Mouse (Mus musculus): ENCODE measurements around the gene Lbhd1. TPM values are rescaled to one million over a fixed set of nuclear protein-coding genes. Genes with fewer than 3 reads are reported as not detected.
"Not testable (repeated sequence)": the region's sequence is repeated elsewhere in the genome, so short reads cannot be mapped to it uniquely, and the experiment has no call there.

Lbhd1 gene
- total RNA-seq, 2 experiments from 2014 or later: 4.8 to 9.8 TPM

DNA sequence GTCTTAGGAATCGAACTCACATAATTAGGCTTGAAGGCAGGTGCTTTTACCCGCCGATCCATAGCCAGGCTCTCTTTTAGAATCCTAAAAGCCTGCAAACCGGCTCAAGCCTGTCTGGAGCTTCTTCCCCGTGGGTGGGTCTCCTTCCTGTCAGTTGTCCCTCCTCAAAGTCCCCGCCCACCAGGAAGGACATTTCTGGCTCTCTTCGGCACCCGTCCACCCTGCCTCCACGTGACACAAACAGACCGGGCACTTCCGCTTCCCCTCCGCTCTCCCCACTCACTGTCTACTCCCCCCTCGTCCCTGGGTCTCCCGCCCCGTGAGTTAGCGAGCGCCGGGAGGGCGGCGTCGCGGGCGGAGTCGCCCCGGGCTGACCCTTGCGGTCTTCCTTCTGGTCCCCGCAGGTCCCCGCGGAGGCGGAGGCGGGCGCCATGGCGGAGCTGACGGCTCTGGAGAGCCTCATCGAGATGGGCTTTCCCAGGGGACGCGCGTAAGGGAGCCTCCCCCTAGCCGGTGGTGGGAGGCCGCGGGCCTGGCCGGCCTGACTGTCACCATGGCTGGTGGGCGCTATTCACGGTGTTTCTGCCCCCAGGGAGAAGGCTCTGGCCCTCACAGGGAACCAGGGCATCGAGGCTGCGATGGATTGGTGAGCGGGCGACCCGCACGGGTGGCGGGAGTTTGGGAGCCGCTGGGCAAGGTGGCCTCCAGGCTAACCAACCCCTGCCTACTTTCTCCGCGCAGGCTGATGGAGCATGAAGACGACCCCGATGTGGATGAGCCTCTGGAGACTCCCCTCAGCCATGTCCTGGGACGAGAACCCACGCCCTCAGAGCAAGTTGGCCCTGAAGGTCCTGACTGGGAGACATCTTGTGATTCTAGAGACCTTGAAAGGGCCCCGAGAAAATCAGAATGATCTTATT, 12.0 kb upstream of the Lbhd1 start, which contains the start of gene Ubxn1:
Gene Ubxn1 (plus strand): TSS at position 230 of the 920 bp plus-strand sequence.
- DNase-seq (ENCODE audit: low spot score in 2 of 2): peak; percentile 97

- no peak for DNase-seq (ENCODE audit: low spot score in 2 of 2)
Measured at GRCm38 (mm10) chr19:8872266-8872840, 11.2 kb upstream of the Lbhd1 start.

DNA sequence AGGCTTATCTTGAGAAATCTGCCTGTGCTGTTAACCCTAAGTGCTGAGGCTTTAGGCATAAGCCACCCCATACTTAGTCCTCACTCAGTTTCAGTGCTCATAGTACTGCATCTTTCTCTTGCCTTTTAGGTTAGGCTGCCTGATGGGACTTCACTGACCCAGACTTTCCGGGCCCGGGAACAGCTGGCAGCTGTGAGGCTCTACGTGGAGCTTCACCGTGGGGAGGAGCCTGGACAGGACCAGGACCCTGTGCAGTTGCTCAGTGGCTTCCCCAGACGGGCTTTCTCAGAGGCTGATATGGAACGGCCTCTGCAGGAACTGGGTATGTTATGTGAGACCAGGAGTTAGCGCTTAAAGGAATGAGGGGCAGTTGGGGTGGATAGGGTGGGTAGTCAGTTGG, 8.5 kb upstream of the Lbhd1 start:
- no peak for DNase-seq (ENCODE audit: low spot score in 2 of 2)

DNA sequence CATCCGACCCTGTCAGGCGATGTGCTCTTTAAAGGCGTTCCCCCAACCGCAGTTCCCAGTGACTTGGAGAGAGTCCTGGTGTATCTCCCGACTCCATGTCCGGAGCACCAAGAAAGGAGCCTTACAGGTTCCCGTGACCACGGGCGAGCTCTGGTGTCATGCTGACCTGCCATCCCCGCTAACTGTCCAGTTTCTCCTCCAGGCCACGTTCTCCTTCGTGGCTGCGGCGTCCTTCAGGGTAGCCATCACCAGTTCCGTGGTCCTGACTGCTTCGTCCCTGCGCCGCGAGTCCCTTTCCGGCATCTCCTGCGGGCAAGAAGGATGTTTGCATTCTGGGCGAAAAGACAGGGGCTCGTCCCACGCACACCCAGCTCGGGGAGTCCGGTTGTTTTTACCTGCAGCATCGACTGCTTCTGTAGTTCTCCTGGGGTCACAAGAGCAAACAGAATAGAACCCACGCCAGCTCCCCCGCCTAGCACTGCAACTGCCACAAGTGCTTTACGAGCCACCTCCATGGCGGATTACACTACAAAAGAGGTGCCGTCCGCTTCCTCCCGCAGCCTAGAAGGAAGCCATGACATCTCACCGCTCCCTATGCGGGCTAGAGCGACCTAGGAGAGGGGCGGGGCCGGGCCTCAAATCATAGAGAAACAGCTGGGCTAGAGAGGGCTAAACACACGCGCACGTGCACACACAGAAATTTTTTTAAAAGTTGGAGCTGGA, 3.1 kb upstream of the Lbhd1 start, which contains the start of gene Uqcc3:
Gene Uqcc3 (minus strand): TSS at position 613 of the 723 bp plus-strand sequence.
- peak; percentile 82 to 87 for DNase-seq (ENCODE audit: low spot score in 2 of 2)

DNA sequence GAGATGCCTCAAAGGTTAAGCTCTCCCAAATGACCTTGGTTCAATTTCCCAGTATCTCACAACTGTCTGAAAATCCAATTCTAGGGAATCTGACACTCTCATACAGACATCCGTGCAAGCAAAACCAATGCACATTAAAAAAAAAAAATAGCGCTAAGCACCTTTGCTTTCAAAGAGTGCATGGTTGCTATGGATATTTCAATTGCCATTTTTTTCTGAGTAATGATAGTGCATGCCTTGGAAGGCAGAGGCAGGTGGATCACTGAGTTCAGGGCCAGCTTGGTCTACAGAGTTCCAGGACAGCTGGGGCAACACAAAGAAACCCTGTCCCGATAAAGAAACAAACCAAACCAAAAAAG, 2.5 kb upstream of the Lbhd1 start:
- no peak for DNase-seq (ENCODE audit: low spot score in 2 of 2)

DNA sequence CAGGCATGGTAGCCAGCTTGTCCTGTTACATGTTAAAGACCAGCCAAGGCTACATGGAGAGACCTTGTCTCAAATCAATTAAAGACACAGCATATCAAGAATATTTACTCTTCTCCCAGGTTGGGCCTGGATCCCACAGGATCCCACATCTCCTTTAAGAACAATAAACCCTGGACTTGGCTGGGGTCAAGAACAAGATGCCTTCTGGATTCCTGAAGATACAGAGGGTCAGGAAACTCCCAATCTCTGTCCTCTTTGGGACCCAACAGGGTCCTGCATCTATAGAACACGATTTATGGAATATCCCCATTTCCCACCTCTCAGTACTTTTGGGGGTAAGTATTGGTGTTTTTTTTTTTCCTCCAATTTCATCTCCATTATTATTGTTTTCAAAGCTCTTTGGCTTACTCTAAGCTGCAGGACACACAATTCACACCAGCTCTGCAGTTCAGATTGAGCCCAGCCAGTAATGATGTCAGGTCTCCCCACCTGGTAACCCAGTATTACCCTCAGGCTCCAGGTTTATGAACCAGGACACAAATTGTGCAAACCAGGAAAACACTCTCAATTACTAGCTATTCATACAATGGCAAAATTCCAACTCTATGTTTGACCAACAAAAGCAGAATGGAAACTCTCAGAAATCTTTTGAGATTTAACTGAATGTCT, 3.5 kb downstream of the Lbhd1 start:
- no peak for DNase-seq (ENCODE audit: low spot score in 2 of 2)

- no peak for DNase-seq (ENCODE audit: low spot score in 2 of 2)
Measured at GRCm38 (mm10) chr19:8887585-8888463, 4.3 kb downstream of the Lbhd1 start.

- peak; percentile 93 to 95 for DNase-seq (ENCODE audit: low spot score in 2 of 2)
Measured at GRCm38 (mm10) chr19:8888511-8889385, 5.2 kb downstream of the Lbhd1 start, which contains the start of the genes 1810009A15Rik and Gm49416. Gene 1810009A15Rik, plus strand, starts transcription at chr19:8888853. Gene Gm49416, plus strand, starts transcription at chr19:8888926.

GRCm38 (mm10) chr19:8892829-8893766, 9.6 kb downstream of the Lbhd1 start, which contains the start of gene Ints5:
Gene Ints5, plus strand, starts transcription at chr19:8893005.
- DNase-seq (ENCODE audit: low spot score in 2 of 2): peak; percentile 87 to 90

DNA sequence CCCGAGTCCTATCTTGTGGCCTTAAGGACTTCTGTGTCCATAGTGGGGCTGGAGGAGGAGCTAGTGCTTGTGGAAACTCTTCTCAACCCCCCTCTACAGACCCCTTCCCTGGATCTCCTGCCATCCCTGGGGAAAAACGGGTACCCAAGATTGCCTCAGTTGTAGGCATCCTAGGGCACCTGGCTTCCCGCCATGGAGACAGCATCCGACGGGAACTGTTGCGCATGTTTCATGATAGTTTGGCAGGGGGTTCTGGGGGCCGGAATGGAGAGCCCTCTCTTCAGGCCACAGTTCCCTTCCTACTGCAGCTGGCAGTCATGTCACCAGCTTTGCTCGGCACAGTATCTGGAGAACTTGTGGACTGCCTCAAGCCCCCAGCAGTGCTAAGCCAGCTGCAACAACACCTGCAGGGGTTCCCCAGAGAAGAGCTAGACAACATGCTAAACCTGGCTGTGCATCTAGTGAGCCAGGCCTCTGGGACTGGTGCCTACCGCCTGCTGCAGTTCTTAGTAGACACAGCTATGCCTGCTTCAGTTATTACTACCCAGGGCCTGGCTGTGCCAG, 11.9 kb downstream of the Lbhd1 start:
- no peak for DNase-seq (ENCODE audit: low spot score in 2 of 2)

DNA sequence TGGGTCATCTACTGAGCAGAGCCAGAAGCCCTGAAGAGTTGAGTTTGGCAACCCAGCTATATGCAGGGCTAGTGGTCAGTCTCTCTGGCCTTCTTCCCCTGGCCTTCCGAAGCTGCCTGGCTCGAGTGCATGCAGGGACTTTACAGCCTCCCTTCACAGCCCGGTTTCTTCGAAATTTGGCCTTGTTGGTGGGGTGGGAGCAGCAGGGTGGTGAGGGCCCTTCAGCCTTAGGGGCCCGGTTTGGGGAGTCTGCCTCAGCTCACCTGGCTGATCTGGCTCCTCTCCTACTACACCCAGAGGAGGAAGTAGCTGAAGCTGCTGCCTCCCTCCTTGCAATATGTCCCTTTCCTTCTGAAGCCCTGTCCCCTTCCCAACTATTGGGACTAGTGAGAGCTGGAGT, 12.7 kb downstream of the Lbhd1 start:
- not testable (repeated sequence) for DNase-seq (ENCODE audit: low spot score in 2 of 2)

GRCm38 (mm10) chr19:8897211-8897864, 13.8 kb downstream of the Lbhd1 start:
- peak; percentile 42 to 61 for DNase-seq (ENCODE audit: low spot score in 2 of 2)

- DNase-seq (ENCODE audit: low spot score in 2 of 2): peak; percentile 92 to 94
Measured at GRCm38 (mm10) chr19:8897865-8898495, 14.4 kb downstream of the Lbhd1 start, which contains the start of gene Ganab. Gene Ganab, plus strand, starts transcription at chr19:8898071.

DNA sequence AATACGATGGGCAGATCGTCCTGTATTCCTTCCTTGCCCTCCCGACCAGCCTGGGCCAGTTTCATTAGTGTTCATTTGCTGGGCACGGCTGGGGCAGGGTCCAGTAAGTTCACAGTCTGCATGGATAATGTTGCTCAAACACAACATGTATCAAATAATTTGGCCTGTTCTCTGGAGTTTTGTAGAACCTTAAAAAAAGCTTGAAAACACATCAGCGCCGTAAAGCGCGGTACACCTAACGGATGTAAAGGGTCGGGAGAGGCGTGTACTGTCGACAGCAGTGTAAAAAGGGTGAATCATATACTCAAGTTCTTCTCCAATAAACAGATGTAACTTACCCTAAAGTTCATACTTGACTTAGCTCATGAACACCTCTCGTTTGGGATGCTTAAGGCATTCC, 15.0 kb downstream of the Lbhd1 start:
- no peak for DNase-seq (ENCODE audit: low spot score in 2 of 2)

DNA sequence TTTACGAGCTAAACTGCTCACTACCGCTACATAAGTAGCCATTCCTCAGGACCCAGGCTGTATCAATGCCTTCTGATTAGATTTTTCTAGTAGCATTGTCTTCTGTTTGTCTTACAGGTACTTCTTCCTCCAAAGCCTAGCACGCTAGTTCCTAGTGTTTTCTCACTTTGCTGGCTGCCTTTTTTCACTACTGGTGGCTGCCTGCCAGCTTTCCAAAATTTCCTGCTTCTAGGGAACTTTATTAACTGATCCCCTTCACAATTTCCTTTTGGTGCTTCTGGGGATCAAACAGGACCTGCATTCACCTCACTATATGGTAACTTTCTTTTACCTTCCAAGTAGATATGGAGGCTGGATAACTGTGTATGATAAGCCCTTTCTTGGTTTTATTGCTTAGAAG, 15.5 kb downstream of the Lbhd1 start:
- DNase-seq (ENCODE audit: low spot score in 2 of 2): no peak

- DNase-seq (ENCODE audit: low spot score in 2 of 2): no peak
Measured at GRCm38 (mm10) chr19:8903412-8903811, 19.9 kb downstream of the Lbhd1 start.
